Mouse (Mus musculus) CD4-positive, CD25-positive, alpha-beta regulatory T cell, adult 9 weeks (primary cell): ENCODE data around the gene Rhox9. TPM values are rescaled to one million over a fixed set of nuclear protein-coding genes. Genes with fewer than 3 reads are reported as not detected.

Experiments
- polyA plus RNA-seq: library from polyadenylated mRNA; unstranded; fragments of 100-300 nt; shearing (Covaris generic); gene quantifications from one replicate; pipeline ENCODE4 v1.2.1, GENCODE M21; 2017

Rhox9 gene
- polyA plus RNA-seq, result not detected

DNA sequence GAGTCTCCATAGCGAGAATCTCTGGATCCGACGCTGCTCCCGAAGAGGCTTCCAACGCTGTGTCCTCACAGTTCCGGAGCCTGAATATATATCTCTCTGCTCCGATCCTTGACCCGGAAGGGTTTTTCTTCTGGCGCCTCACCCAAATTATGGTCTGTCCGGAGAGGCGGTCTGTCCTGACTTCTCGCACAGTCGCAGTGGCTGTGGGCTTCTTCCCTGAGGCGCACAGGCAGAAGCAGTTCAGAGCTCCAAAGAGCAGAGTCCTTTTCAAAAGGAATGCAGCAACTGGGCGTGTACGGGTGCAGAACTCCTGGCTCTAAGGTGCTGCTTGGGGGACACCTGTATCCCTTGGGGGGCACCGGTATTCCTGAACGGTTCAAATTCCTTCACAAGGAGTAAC, at the start of gene Rhox9:
Rhox9 (minus strand) TSS at position 101 of the 400 bp plus-strand sequence.

GRCm38 (mm10) chrX:37897132-37897531, 4.4 kb downstream of the Rhox9 start, which contains the start of gene Rhox7b:
Gene Rhox7b, minus strand, starts transcription at chrX:37897232.

GRCm38 (mm10) chrX:37878844-37879243, 22.7 kb downstream of the Rhox9 start, which contains the start of gene Rhox8:
Gene Rhox8, minus strand, starts transcription at chrX:37878944.

Other genes starting within 250 kb of the Rhox9 start
- gene Rhox3h, start 233.0 kb downstream of the Rhox9 start, polyA plus RNA-seq, result not detected
- not detected for gene Rhox2h, start 228.5 kb downstream of the Rhox9 start, polyA plus RNA-seq
- not detected for gene Rhox5, start 96.9 kb downstream of the Rhox9 start, polyA plus RNA-seq
- not detected for gene Rhox6, start 74.9 kb downstream of the Rhox9 start, polyA plus RNA-seq
- gene Rhox7a, start 70.1 kb downstream of the Rhox9 start, polyA plus RNA-seq, result not detected
- gene Rhox8, start 22.8 kb downstream of the Rhox9 start, polyA plus RNA-seq, result not detected
- not detected for gene Rhox7b, start 4.5 kb downstream of the Rhox9 start, polyA plus RNA-seq
- not detected for gene Btg1-ps1, start 117.0 kb upstream of the Rhox9 start, polyA plus RNA-seq
- gene Btg1-ps2, start 141.3 kb upstream of the Rhox9 start, polyA plus RNA-seq, result not detected
- gene Rhox10, start 164.7 kb upstream of the Rhox9 start, polyA plus RNA-seq, result not detected
- not detected for gene Rhox11, start 183.4 kb upstream of the Rhox9 start, polyA plus RNA-seq
- gene Rhox12, start 209.1 kb upstream of the Rhox9 start, polyA plus RNA-seq, result not detected
- gene Rhox13, start 219.4 kb upstream of the Rhox9 start, polyA plus RNA-seq, result not detected